Mouse (Mus musculus): Measurements from ENCODE around the gene Mcm5. TPM values are rescaled to one million over a fixed set of nuclear protein-coding genes. Genes with fewer than 3 reads are reported as not detected.

Mcm5 gene
- polyA plus RNA-seq, 1 experiment: 22.0 TPM

DNA sequence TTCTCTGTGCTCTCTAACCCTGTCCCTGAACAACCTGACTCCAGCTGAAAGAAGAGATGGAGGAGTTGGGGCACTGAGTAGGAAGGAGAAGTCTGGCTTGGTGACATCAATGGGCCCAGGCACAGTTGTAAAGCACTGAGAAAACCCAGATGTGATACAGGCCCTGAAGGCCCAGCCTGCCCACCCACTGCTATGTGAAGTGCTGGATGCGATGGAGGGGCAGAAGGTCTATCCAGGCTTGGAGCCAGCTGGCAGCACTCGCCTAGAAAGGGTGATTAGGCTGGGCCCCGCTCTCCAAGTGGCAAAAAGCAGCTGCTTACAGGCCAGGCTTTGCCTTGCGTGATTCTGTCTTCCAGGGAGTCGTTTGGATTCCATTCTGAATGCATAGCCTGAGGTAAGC, 60.0 kb downstream of the Mcm5 start:
- TF ChIP-seq CTCF (IDR thresholded peaks at IDR 0.05; ENCODE audit: extremely low read depth, insufficient read length, insufficient replicate concordance, low read depth, low read length): no peak
- no peak for TF ChIP-seq POLR2A (IDR thresholded peaks at IDR 0.05; ENCODE audit: low read depth, low read length)
- Histone ChIP-seq H3K4me1 (ENCODE audit: control insufficient read depth, insufficient read depth, insufficient read length, low read length) (peaks cover 8% of the 10 kb centered on the region; the same call in 1 of the 2 replicates), H3K36me3 (ENCODE audit: control insufficient read depth, insufficient read depth, low read length) (no peaks in the 10 kb centered on the region), H3K4me3 (ENCODE audit: low read depth, low read length) (no peak overlapping the region), H3K27me3 (ENCODE audit: control insufficient read depth, insufficient read depth, low read length) (no peaks in the 10 kb centered on the region), H3K27ac (ENCODE audit: insufficient read depth, low read depth, low read length) (no peak overlapping the region)
- WGBS: 38% methylated on average over 5 of the region's 5 CpGs

DNA sequence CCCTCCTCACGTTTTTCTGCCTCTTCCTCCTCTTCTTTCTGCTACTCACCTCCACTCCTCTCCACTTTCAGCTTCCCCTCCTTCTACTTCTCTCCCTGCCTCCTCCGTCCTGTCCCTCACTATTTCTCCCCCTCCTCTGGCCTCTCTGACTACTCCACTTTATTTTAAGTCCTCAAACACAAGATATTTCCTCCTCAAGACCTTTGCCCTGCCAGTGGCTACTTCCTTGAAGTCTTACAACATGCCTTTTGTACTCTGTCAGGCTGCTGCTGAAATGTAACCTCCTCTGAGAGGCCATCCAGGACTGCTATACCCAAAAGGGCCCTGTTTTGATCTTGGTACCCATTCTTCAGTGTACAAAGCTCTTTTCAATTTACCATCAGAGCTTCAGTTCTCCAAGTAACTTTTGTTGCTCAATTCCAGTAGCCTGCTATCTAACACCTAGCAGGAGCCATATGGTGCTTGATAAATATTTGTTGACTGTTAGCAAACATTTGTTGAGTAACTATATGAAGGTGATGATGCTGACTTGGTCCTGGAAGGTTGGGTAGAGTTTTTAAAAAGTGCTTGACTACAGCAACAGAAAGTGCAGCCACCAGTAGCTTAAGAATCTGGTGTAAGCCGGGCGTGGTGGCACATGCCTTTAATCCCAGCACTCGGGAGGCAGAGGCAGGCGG, 62.8 kb downstream of the Mcm5 start:
- Histone ChIP-seq H3K4me1 (ENCODE audit: control insufficient read depth, insufficient read depth, insufficient read length, low read length) (peaks cover 8% of the 10 kb centered on the region; the same call in 1 of the 2 replicates), H3K4me3 (ENCODE audit: low read depth, low read length) (no peak overlapping the region), H3K27me3 (ENCODE audit: control insufficient read depth, insufficient read depth, low read length) (no peaks in the 10 kb centered on the region), H3K36me3 (ENCODE audit: control insufficient read depth, insufficient read depth, low read length) (no peaks in the 10 kb centered on the region), H3K27ac (ENCODE audit: insufficient read depth, low read depth, low read length) (peak overlapping the region; percentile 49; the same call in 1 of the 2 replicates)
- 64% methylated on average over 6 of the region's 6 CpGs for WGBS
- no peak for TF ChIP-seq CTCF (IDR thresholded peaks at IDR 0.05; ENCODE audit: extremely low read depth, insufficient read length, insufficient replicate concordance, low read depth, low read length)
- TF ChIP-seq POLR2A (IDR thresholded peaks at IDR 0.05; ENCODE audit: low read depth, low read length): no peak

Other genes starting within 250 kb of the Mcm5 start
- gene Isx, start 236.4 kb upstream of the Mcm5 start, polyA plus RNA-seq (2012; rRNA removed): 59.6 and 144 TPM in 2 replicates
- 2.0 and 3.9 TPM in 2 replicates for gene Hmgxb4, start 116.2 kb upstream of the Mcm5 start, polyA plus RNA-seq (2012; rRNA removed)
- 19.2 and 28.0 TPM in 2 replicates for gene Tom1, start 75.9 kb upstream of the Mcm5 start, polyA plus RNA-seq (2012; rRNA removed)
- gene Hmox1, start 15.9 kb upstream of the Mcm5 start, polyA plus RNA-seq (2012; rRNA removed): 2.8 and 5.0 TPM in 2 replicates
- 2.6 and 9.7 TPM in 2 replicates for gene Rasd2, start 104.4 kb downstream of the Mcm5 start, polyA plus RNA-seq (2012; rRNA removed)